Mouse (Mus musculus) liver, postnatal 0 days (tissue): Measurements from ENCODE around the gene Hopx.

ENCODE experiments used
- CTCF ChIP-seq: sonication (generic); IDR thresholded peaks from 2 replicates; pipeline ENCODE4 v1.5.1; 2016; ENCODE audit warnings: antibody characterized with exemption, low read depth
- EP300 ChIP-seq: IDR thresholded peaks from 2 replicates; pipeline ENCODE4 v1.6.1; 2016; ENCODE audit warnings: antibody characterized with exemption, low read depth, mild to moderate bottlenecking

GRCm38 (mm10) chr5:77100691-77101090, 14.2 kb downstream of the Hopx start:
- TF ChIP-seq CTCF (no peak), EP300 (no peak)
